Mouse (Mus musculus): ENCODE measurements at regions not wholly inside any gene's neighbourhood (a gene's known extent, or its start where the extent isn't known, plus 50 kb on each side); places are given as distances from the start of the nearest gene placed in this dataset.

- no peak for TF ChIP-seq TAL1 (IDR thresholded peaks at IDR 0.05; ENCODE audit: low read length)
- TF ChIP-seq GATA1 (IDR thresholded peaks at IDR 0.05; ENCODE audit: low read length) = no peak
Measured at GRCm38 (mm10) chr12:109798846-109799245, 198.7 kb upstream of the Rtl1 start.

All from erythroblast, embryonic 14.5 days (primary cell).